Mouse (Mus musculus) ES-Bruce4 (cell line): Measurements from ENCODE around the gene Gtf2f1.

Source experiments
- CTCF ChIP-seq: IDR thresholded peaks from one replicate; pipeline ENCODE4 v1.8.1; 2011; ENCODE audit warnings: low read depth, low read length
- EP300 ChIP-seq: IDR thresholded peaks from 2 replicates; pipeline ENCODE4 v1.6.1; 2011; ENCODE audit warnings: low read depth, low read length; ENCODE audit not compliant: insufficient read depth
- POLR2A ChIP-seq: IDR thresholded peaks from one replicate; pipeline ENCODE4 v1.8.1; 2011; ENCODE audit warnings: low read length; ENCODE audit not compliant: insufficient read depth

DNA sequence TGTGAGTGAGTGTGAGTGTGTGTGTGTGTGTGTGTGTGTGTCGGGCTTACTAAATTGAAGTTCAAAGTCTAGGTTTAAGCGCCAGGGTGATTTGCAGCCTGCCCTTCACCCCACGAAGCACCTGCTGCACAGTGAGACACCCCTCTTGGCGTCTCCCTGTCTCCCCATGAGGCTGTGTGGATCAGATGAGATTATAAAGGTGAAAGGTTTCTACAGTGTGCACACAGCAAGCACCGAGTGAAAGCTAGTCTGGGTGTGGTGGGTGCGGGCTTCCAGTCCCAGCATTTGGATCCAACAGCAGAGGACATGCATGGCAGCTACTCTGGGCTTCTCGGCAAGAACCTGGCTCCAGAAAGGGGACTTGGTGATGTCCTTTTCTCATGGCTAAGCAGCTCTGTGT lies 30.0 kb downstream of the Gtf2f1 start:
- TF ChIP-seq POLR2A = no peak
- TF ChIP-seq CTCF = no peak
- TF ChIP-seq EP300 = no peak
